Mouse (Mus musculus) induced T-regulatory cell, adult 2 months (primary cell): ENCODE data around the gene Med13l.

ENCODE experiments used
- DNase-seq: peaks from one replicate; pipeline ENCODE4 v3.0.0-alpha.2; 2012; ENCODE audit warnings: low read depth

Gene Med13l

GRCm38 (mm10) chr5:118560385-118561085, at the start of gene Med13l:
Gene Med13l, plus strand, starts transcription at chr5:118560679.
- peak; percentile 76 for DNase-seq

GRCm38 (mm10) chr5:118510969-118511368, 49.5 kb upstream of the Med13l start:
- no peak for DNase-seq

GRCm38 (mm10) chr5:118513005-118513404, 47.5 kb upstream of the Med13l start:
- DNase-seq: no peak

GRCm38 (mm10) chr5:118513629-118514526, 46.6 kb upstream of the Med13l start:
- DNase-seq: peak; percentile 53

- no peak for DNase-seq
Measured at GRCm38 (mm10) chr5:118514527-118514831, 46.0 kb upstream of the Med13l start.

GRCm38 (mm10) chr5:118514842-118515241, 45.6 kb upstream of the Med13l start:
- no peak for DNase-seq

GRCm38 (mm10) chr5:118515280-118515721, 45.2 kb upstream of the Med13l start:
- DNase-seq: no peak

- DNase-seq: no peak
Measured at GRCm38 (mm10) chr5:118516066-118516465, 44.4 kb upstream of the Med13l start.

GRCm38 (mm10) chr5:118516470-118516869, 44.0 kb upstream of the Med13l start:
- no peak for DNase-seq

GRCm38 (mm10) chr5:118520457-118520856, 40.0 kb upstream of the Med13l start:
- DNase-seq: no peak

GRCm38 (mm10) chr5:118524400-118524799, 36.1 kb upstream of the Med13l start:
- DNase-seq: no peak

GRCm38 (mm10) chr5:118525634-118526033, 34.8 kb upstream of the Med13l start:
- no peak for DNase-seq

GRCm38 (mm10) chr5:118526504-118526903, 34.0 kb upstream of the Med13l start:
- DNase-seq: no peak

GRCm38 (mm10) chr5:118529241-118529640, 31.2 kb upstream of the Med13l start:
- DNase-seq: no peak

GRCm38 (mm10) chr5:118532125-118532524, 28.4 kb upstream of the Med13l start:
- DNase-seq: no peak

- no peak for DNase-seq
Measured at GRCm38 (mm10) chr5:118532659-118533058, 27.8 kb upstream of the Med13l start.

- no peak for DNase-seq
Measured at GRCm38 (mm10) chr5:118534407-118534921, 26.0 kb upstream of the Med13l start.

GRCm38 (mm10) chr5:118535130-118535529, 25.3 kb upstream of the Med13l start:
- no peak for DNase-seq

- no peak for DNase-seq
Measured at GRCm38 (mm10) chr5:118538487-118538886, 22.0 kb upstream of the Med13l start.

GRCm38 (mm10) chr5:118543816-118544215, 16.7 kb upstream of the Med13l start:
- DNase-seq: no peak

GRCm38 (mm10) chr5:118550493-118550892, 10.0 kb upstream of the Med13l start:
- DNase-seq: no peak

GRCm38 (mm10) chr5:118553290-118553689, 7.2 kb upstream of the Med13l start:
- DNase-seq: no peak

GRCm38 (mm10) chr5:118555305-118555704, 5.2 kb upstream of the Med13l start:
- DNase-seq: peak; percentile 42
